Mouse (Mus musculus) spleen, adult 2 months (tissue): ENCODE data around the gene Gtpbp1. TPM values are rescaled to one million over a fixed set of nuclear protein-coding genes. Genes with fewer than 3 reads are reported as not detected.

Experiments used
- DNase-seq, 2 experiments: peaks; one replicate each; pipeline versions ENCODE4 v3.0.0 to v3.0.0-alpha.2; 2012 to 2021; ENCODE audit warnings: low spot score in 2 of 2, low read depth in 1 of 2
- H3K27ac ChIP-seq: fragments of 200-500 bp; 2 replicates; pipeline ENCODE4 v1.5.1; 2012; ENCODE audit warnings: low read length, inconsistent platforms; ENCODE audit not compliant: insufficient read depth
- H3K27me3 ChIP-seq: fragments of 200-500 bp; 2 replicates; pipeline ENCODE4 v1.6.1; 2012; ENCODE audit warnings: mild to moderate bottlenecking, moderate library complexity, low read length, inconsistent platforms; ENCODE audit not compliant: control insufficient read depth, insufficient read depth
- H3K36me3 ChIP-seq: fragments of 200-500 bp; 2 replicates; pipeline ENCODE4 v1.6.1; 2012; ENCODE audit warnings: mild to moderate bottlenecking, low read length, inconsistent platforms; ENCODE audit not compliant: control insufficient read depth, insufficient read depth
- H3K4me1 ChIP-seq: fragments of 200-500 bp; 2 replicates; pipeline ENCODE4 v1.6.1; 2011; ENCODE audit warnings: inconsistent platforms; ENCODE audit not compliant: control insufficient read depth, insufficient read depth, insufficient read length
- H3K4me3 ChIP-seq: fragments of 200-500 bp; 2 replicates; pipeline ENCODE4 v1.5.1; 2011; ENCODE audit warnings: mild to moderate bottlenecking, inconsistent platforms; ENCODE audit not compliant: insufficient read depth, insufficient read length; ENCODE audit errors: extremely low read depth
- CTCF ChIP-seq: fragments of 200-500 bp; IDR thresholded peaks from 2 replicates; pipeline ENCODE4 v1.5.1; 2011; ENCODE audit warnings: mild to moderate bottlenecking, inconsistent platforms; ENCODE audit not compliant: insufficient read depth, insufficient read length, insufficient replicate concordance; ENCODE audit errors: extremely low read depth
- POLR2A ChIP-seq: fragments of 200-500 bp; IDR thresholded peaks from 2 replicates; pipeline ENCODE4 v1.6.1; 2011; ENCODE audit warnings: low read depth, low read length, inconsistent platforms
- WGBS: fragments of 180-500 bp; shearing (Covaris S2); methylation state at CpG from one replicate; pipeline ENCODE4 v1.1.7; 2018; 5-methylcytosine and 5-hydroxymethylcytosine counted together
- polyA plus RNA-seq: library from polyadenylated mRNA; depleted of rRNA; stranded (reverse); fragments of >200 nt; gene quantifications from 2 replicates; pipeline ENCODE4 v1.2.3, GENCODE M21; 2012

Gtpbp1 gene
- polyA plus RNA-seq, 1 experiment, result 40.3 TPM

- H3K27ac ChIP-seq, result no peak overlapping the region
- peaks cover 10% of the 10 kb centered on the region; the same call in 1 of the 2 replicates for H3K4me1 ChIP-seq
- no peak for DNase-seq
- no peak overlapping the region for H3K4me3 ChIP-seq
- TF ChIP-seq CTCF (no peak), POLR2A (no peak)
- no peaks in the 10 kb centered on the region for H3K27me3 ChIP-seq
- WGBS, result 87% methylated on average over 8 of the region's 8 CpGs
- peaks cover 2% of the 10 kb centered on the region; the same call in 1 of the 2 replicates for H3K36me3 ChIP-seq
Observed at GRCm38 (mm10) chr15:79750266-79750665, 59.6 kb downstream of the Gtpbp1 start.

GRCm38 (mm10) chr15:79751772-79752171 is 61.1 kb downstream of the Gtpbp1 start:
- Histone ChIP-seq H3K4me1 (peaks cover 11% of the 10 kb centered on the region; the same call in 1 of the 2 replicates), H3K36me3 (no peaks in the 10 kb centered on the region), H3K4me3 (no peak overlapping the region), H3K27ac (peak overlapping the region; percentile 79), H3K27me3 (no peaks in the 10 kb centered on the region)
- DNase-seq, result peak in 1 of 2 experiments; percentile 57
- 36% methylated on average over 17 of the region's 17 CpGs for WGBS
- no peak for TF ChIP-seq CTCF
- TF ChIP-seq POLR2A, result no peak

GRCm38 (mm10) chr15:79752742-79753419 is 62.2 kb downstream of the Gtpbp1 start:
- 0 out of 2 replicates have a peak overlapping the region, but pooled peaks have one; percentile 79 for H3K27ac ChIP-seq
- no peaks in the 10 kb centered on the region for H3K36me3 ChIP-seq
- DNase-seq, result peak in 1 of 2 experiments; percentile 71
- no peaks in the 10 kb centered on the region for H3K27me3 ChIP-seq
- TF ChIP-seq CTCF (peak; percentile 98), POLR2A (no peak)
- no peak overlapping the region for H3K4me3 ChIP-seq
- WGBS, result 27% methylated on average over 11 of the region's 11 CpGs
- H3K4me1 ChIP-seq, result peaks cover 13% of the 10 kb centered on the region; the same call in 1 of the 2 replicates

- WGBS, result 96% methylated on average over 3 of the region's 3 CpGs
Observed at GRCm38 (mm10) chr15:79753420-79753752, 62.7 kb downstream of the Gtpbp1 start.

GRCm38 (mm10) chr15:79753873-79754272 is 63.2 kb downstream of the Gtpbp1 start:
- no peak overlapping the region for H3K4me3 ChIP-seq
- H3K27ac ChIP-seq, result no peak overlapping the region
- DNase-seq, result no peak
- peaks cover 12% of the 10 kb centered on the region; the same call in 1 of the 2 replicates for H3K4me1 ChIP-seq
- no peaks in the 10 kb centered on the region for H3K27me3 ChIP-seq
- WGBS, result 84% methylated on average over 4 of the region's 4 CpGs
- no peaks in the 10 kb centered on the region for H3K36me3 ChIP-seq
- TF ChIP-seq CTCF (no peak), POLR2A (no peak)

More at GRCm38 (mm10) chr15:79753420-79753752, 62.7 kb downstream of the Gtpbp1 start:
- Histone ChIP-seq H3K36me3 (no peaks in the 10 kb centered on the region), H3K4me3 (no peak overlapping the region), H3K27me3 (no peaks in the 10 kb centered on the region), H3K27ac (no peak overlapping the region), H3K4me1 (peaks cover 13% of the 10 kb centered on the region; the same call in 1 of the 2 replicates)
- TF ChIP-seq POLR2A (no peak), CTCF (no peak)
- DNase-seq, result no peak

- TF ChIP-seq CTCF, result no peak
- no peak for TF ChIP-seq POLR2A
- H3K27ac ChIP-seq, result no peak overlapping the region
- 91% methylated on average over 4 of the region's 4 CpGs for WGBS
- H3K27me3 ChIP-seq, result no peaks in the 10 kb centered on the region
- H3K4me3 ChIP-seq, result no peak overlapping the region
- DNase-seq, result no peak
- no peaks in the 10 kb centered on the region for H3K36me3 ChIP-seq
- peaks cover 7% of the 10 kb centered on the region; the same call in 1 of the 2 replicates for H3K4me1 ChIP-seq
Observed at GRCm38 (mm10) chr15:79755176-79755575, 64.5 kb downstream of the Gtpbp1 start.

DNA sequence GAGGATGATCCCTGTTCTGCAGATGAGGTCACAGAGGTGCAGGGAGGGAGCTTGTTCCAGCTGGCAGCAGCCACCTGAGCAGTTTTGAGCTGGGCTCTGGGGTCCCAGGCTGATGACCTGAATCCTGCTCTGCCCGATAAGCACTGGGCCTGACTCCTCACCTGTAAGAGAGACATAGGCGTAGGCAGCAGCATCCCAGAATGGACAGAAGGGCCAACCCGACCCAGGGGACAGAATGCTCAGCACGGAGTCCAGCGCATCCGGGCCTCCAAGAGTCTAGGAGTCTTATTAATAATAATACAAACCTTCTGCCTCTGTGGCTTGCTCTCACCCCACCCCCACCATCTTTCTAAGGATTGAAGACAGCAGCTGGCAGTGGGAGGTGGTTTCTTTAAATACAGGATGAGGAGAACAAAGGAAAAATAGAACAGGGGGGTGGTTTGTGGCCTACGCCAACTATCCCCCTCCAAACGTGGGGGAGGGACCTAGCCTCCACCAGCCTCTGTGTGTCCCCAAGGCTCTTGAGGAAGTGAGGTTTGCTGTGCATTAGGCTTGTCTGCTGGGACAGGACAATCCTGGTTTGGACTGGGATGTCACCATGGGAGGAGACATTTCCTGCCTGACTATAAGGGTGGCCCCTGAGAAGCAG is 65.5 kb downstream of the Gtpbp1 start:
- no peak for DNase-seq
- 65% methylated on average over 8 of the region's 8 CpGs for WGBS
- H3K27me3 ChIP-seq, result no peaks in the 10 kb centered on the region
- no peak overlapping the region for H3K27ac ChIP-seq
- no peak overlapping the region for H3K4me3 ChIP-seq
- H3K4me1 ChIP-seq, result peaks cover 7% of the 10 kb centered on the region; the same call in 1 of the 2 replicates
- TF ChIP-seq CTCF, result no peak
- no peak for TF ChIP-seq POLR2A
- no peaks in the 10 kb centered on the region for H3K36me3 ChIP-seq
